Mouse (Mus musculus): ENCODE data around the gene Tcf7l1. TPM values are rescaled to one million over a fixed set of nuclear protein-coding genes. Genes with fewer than 3 reads are reported as not detected.

Tcf7l1 gene
- polyA plus RNA-seq, 1 experiment from 2014 or later = 37.1 TPM

DNA sequence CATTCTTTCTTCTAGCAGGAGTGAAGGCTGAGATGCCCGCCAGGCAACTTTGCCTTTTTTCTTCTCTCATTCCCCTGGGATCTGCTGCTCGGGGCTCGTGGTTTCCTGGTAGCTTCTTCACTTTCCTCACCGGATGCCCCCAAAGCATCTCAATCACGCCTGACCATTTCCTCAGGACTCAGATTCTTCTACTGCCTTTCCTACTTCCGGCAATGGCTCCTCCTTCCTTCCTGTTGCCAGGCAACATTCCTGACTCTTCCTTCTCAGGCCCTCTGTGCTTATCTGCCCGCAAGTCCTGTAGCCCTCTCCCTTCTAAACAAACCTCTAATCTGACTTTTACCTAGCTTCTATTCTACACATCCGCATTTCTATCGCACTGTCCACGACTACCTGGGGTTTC is 98.5 kb downstream of the Tcf7l1 start:
- 60% methylated on average over 10 of the region's 10 CpGs for WGBS
- Histone ChIP-seq H3K27me3 (replicated peaks; ENCODE audit: low read depth, poor library complexity, severe bottlenecking) (no peaks in the 10 kb centered on the region), H3K4me3 (no peak overlapping the region), H3K4me1 (peaks cover 82% of the 10 kb centered on the region), H3K27ac (replicated peaks) (peak overlapping the region; percentile 48; the same call in 1 of the 2 replicates), H3K9me3 (no peaks in the 10 kb centered on the region), H3K36me3 (replicated peaks) (peaks cover 16% of the 10 kb centered on the region; the same call in 1 of the 2 replicates)
- no peak for DNase-seq (ENCODE audit: low spot score)

DNA sequence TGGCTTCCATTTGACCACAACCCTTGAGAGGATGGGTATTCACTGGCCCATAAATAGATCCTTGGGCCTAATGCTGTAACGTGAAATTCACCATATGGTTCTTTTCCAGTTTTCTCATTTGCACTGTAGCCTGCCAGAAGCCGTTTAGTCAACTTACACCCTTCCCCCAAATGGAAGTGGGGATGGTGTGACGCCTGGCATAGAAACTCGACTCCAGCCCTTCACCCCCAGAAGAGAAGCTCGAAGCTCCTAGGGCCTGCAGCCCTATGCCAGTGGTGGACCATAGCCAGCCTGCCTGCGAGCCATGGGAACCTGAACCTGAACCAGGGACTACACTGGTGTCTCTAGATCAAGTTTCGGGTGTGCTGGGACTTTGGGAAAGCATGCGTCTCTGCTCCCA is 99.1 kb downstream of the Tcf7l1 start:
- H3K27me3 ChIP-seq (replicated peaks; ENCODE audit: low read depth, poor library complexity, severe bottlenecking) = no peaks in the 10 kb centered on the region
- H3K9me3 ChIP-seq = no peaks in the 10 kb centered on the region
- H3K4me3 ChIP-seq = no peak overlapping the region
- peak overlapping the region; percentile 48; the same call in 1 of the 2 replicates for H3K27ac ChIP-seq (replicated peaks)
- 82% methylated on average over 8 of the region's 8 CpGs for whole genome bisulfite sequencing
- peaks cover 82% of the 10 kb centered on the region for H3K4me1 ChIP-seq
- DNase-seq (ENCODE audit: low spot score) = no peak
- H3K36me3 ChIP-seq (replicated peaks) = peaks cover 16% of the 10 kb centered on the region; the same call in 1 of the 2 replicates

DNA sequence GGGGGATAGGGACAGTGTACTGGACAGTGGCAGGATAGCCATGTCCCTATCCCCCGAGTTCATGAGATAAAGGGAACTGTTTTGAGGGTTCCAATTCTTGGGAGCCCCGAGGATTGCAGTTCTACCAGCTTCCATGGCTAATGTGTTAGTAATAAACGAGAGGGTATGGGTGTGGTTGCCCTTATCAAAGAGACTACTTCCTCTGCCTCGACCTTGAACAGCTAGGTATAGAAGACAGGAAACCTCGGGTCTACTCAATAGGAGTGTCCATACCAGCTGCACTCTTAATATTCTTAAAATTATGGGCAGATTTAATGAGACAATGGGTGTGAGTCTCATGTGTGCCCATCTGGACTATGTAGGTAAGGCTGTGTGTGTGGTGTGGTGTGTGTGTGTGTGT is 100.0 kb downstream of the Tcf7l1 start:
- Histone ChIP-seq H3K27me3 (replicated peaks; ENCODE audit: low read depth, poor library complexity, severe bottlenecking) (no peaks in the 10 kb centered on the region), H3K9me3 (no peaks in the 10 kb centered on the region), H3K4me1 (peaks cover 82% of the 10 kb centered on the region), H3K4me3 (no peak overlapping the region), H3K36me3 (replicated peaks) (peaks cover 20% of the 10 kb centered on the region; the same call in 1 of the 2 replicates), H3K27ac (replicated peaks) (no peak overlapping the region)
- 88% methylated on average over 5 of the region's 5 CpGs for WGBS
- DNase-seq (ENCODE audit: low spot score) = no peak

DNA sequence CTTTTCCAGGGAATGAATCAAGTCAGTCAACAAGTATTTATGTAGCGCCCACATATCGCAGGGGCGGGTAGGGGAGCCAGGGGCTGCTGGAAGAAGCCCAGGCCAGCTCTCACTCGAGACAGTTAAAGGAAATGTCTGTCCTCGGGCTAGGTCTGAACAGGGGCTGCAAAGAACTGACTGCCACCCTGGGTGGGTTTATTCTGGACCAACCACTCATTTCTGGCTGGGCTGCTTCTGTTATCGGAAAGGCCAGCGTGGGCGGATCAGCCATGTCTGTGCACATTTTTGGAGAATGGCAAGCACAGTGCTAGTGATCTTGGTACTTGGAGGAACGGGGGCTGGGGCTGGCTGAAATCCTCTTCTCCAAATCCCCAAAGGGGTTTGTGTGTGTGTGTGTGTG is 103.9 kb downstream of the Tcf7l1 start:
- 70% methylated on average over 9 of the region's 9 CpGs for WGBS
- Histone ChIP-seq H3K9me3 (no peaks in the 10 kb centered on the region), H3K36me3 (replicated peaks) (peaks cover 14% of the 10 kb centered on the region; the same call in 1 of the 2 replicates), H3K27ac (replicated peaks) (peak overlapping the region; percentile 52), H3K4me1 (peaks cover 67% of the 10 kb centered on the region), H3K4me3 (no peak overlapping the region), H3K27me3 (replicated peaks; ENCODE audit: low read depth, poor library complexity, severe bottlenecking) (no peaks in the 10 kb centered on the region)
- no peak for DNase-seq (ENCODE audit: low spot score)

DNA sequence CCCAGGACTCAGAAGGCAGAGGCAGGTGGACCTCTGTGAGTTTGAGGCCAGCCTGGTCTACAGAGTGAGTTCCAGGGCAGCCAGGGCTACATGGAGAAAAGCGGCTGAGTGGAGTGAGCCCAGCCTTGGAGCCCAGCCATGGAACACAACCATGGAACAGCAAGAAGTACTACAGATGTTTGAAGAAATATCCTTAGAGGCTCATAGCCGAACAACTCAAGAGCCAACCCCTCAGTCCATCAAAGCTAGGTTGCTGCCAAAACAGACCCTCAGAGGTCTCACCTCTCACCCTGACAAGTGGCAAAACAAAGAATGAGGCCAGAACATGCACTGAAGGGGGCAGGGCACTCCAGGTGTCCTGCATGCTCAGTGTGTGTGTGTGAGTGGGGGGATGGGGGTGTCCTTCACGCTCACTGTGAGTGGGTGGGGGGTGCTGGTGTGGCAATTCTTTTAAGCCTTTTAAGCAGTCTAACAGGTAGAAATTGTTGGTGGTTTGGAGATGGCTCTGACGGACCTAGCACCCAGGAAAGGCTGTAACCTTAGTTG is 104.7 kb downstream of the Tcf7l1 start:
- Histone ChIP-seq H3K4me3 (no peak overlapping the region), H3K9me3 (no peaks in the 10 kb centered on the region), H3K27ac (replicated peaks) (peak overlapping the region; percentile 24; the same call in 1 of the 2 replicates), H3K36me3 (replicated peaks) (peaks cover 11% of the 10 kb centered on the region; the same call in 1 of the 2 replicates), H3K4me1 (peaks cover 67% of the 10 kb centered on the region), H3K27me3 (replicated peaks; ENCODE audit: low read depth, poor library complexity, severe bottlenecking) (no peaks in the 10 kb centered on the region)
- WGBS = 63% methylated on average over 4 of the region's 4 CpGs
- no peak for DNase-seq (ENCODE audit: low spot score)

DNA sequence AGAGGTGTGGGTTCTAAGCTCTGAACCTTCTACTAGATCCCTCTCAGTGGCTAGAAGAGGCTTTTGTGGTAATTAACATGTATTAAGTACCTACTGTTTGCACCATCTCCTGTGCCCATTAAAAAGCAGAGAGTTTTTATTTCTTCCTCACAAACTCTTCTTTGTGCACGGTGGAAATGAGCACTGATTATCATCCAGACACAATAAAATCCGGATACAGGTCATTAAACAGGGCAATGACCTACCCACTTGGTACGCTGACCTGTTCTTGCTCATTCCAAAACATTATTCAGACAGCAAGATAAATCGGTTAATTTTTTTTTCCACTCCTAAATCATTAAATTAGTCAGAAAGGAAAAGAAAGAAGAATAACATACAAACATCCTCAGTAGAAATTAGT is 106.8 kb downstream of the Tcf7l1 start:
- H3K36me3 ChIP-seq (replicated peaks) = 0 out of 2 replicates have a peak, but pooled peaks cover 4% of the 10 kb centered on the region
- H3K9me3 ChIP-seq = no peaks in the 10 kb centered on the region
- peak overlapping the region; percentile 5; the same call in 1 of the 2 replicates for H3K27ac ChIP-seq (replicated peaks)
- H3K4me1 ChIP-seq = peaks cover 81% of the 10 kb centered on the region
- H3K27me3 ChIP-seq (replicated peaks; ENCODE audit: low read depth, poor library complexity, severe bottlenecking) = no peaks in the 10 kb centered on the region
- no peak overlapping the region for H3K4me3 ChIP-seq
- no peak for DNase-seq (ENCODE audit: low spot score)
- whole genome bisulfite sequencing = 53% methylated on average over 4 of the region's 4 CpGs

DNA sequence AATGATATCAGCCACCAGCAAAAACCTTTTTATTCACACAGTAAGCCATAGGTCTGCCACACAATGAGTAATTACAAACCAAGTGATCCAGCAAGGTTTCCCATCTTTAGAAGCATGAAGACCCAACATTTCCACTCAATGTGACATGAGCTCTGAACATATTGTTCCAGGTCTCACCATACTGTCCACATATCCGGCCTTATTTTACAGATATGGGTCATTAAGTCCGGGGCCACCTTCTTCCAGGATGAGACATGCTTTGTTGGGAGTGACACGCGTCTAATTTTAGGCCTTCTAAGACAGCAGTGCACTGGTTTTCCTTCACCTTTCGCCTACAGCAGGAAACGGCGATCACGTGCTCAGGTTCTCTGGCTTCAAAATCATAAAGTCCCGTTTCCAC is 108.1 kb downstream of the Tcf7l1 start:
- H3K36me3 ChIP-seq (replicated peaks) = 0 out of 2 replicates have a peak, but pooled peaks cover 4% of the 10 kb centered on the region
- no peaks in the 10 kb centered on the region for H3K27me3 ChIP-seq (replicated peaks; ENCODE audit: low read depth, poor library complexity, severe bottlenecking)
- H3K27ac ChIP-seq (replicated peaks) = no peak overlapping the region
- no peaks in the 10 kb centered on the region for H3K9me3 ChIP-seq
- peaks cover 82% of the 10 kb centered on the region for H3K4me1 ChIP-seq
- H3K4me3 ChIP-seq = no peak overlapping the region
- 95% methylated on average over 9 of the region's 9 CpGs for WGBS
- no peak for DNase-seq (ENCODE audit: low spot score)

DNA sequence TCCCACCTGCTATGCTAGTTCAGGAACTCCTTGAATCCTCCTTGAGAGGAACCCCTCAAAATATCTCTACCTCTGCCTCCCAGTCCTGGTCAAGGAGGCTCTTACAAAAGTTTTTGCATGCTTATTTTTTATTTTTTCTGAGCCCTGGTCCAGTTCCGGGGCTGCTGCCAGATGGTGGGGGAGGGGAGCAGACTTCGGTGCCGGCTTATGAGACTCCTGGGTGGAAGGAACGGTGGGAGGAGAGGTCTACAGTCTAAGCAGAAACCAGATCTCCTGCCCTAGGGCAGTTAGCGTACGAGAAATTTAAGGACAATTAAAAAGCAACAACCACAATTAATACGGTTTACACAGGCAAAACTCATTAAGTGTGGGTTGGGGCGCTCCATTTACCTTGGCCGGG is 110.4 kb downstream of the Tcf7l1 start:
- DNase-seq (ENCODE audit: low spot score) = peak; percentile 50
- no peaks in the 10 kb centered on the region for H3K9me3 ChIP-seq
- no peaks in the 10 kb centered on the region for H3K27me3 ChIP-seq (replicated peaks; ENCODE audit: low read depth, poor library complexity, severe bottlenecking)
- H3K4me1 ChIP-seq = peaks cover 81% of the 10 kb centered on the region
- 12% methylated on average over 9 of the region's 9 CpGs for WGBS
- no peaks in the 10 kb centered on the region for H3K36me3 ChIP-seq (replicated peaks)
- H3K27ac ChIP-seq (replicated peaks) = peak overlapping the region; percentile 89
- H3K4me3 ChIP-seq = peak overlapping the region; percentile 49; the same call in 1 of the 2 replicates

DNA sequence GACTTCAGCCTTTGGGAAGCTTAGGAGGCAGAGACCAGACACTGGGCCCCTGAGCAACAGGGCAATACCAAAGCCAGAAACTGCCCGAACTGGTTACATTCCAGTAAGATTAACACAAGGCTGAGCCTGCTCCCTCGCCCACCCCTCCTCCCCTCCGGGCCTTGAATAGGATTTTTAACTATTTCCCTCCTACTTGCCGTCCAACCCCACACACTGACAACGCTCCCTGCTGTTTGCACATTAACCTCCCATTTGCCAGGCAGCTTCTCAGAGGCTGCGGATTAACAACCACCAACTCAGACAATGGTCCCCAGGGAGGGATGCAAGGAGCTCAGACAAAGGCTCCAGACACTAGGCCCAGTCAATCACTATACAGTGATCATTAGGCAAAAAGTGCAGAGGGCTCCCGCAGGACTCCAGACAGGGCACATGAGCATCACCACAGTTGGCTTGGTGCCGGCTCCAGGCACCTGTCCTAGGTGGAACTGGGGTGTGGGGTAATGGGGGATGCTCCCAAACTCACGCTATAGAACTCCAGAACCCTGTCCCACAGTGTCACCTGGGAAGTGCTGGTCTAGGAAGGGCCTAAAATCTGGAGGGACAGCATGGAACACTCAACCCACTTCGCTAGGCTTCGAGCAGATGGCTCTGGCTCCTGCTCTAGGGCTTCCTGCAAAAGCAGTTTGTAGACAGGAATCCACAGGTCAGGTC is 111.4 kb downstream of the Tcf7l1 start:
- H3K27ac ChIP-seq (replicated peaks) = peak overlapping the region; percentile 89
- peak overlapping the region; percentile 49 for H3K4me3 ChIP-seq
- H3K4me1 ChIP-seq = peaks cover 84% of the 10 kb centered on the region
- peak; percentile 86 for DNase-seq (ENCODE audit: low spot score)
- no peaks in the 10 kb centered on the region for H3K36me3 ChIP-seq (replicated peaks)
- 6% methylated on average over 11 of the region's 11 CpGs for WGBS
- no peaks in the 10 kb centered on the region for H3K9me3 ChIP-seq
- H3K27me3 ChIP-seq (replicated peaks; ENCODE audit: low read depth, poor library complexity, severe bottlenecking) = no peaks in the 10 kb centered on the region

DNA sequence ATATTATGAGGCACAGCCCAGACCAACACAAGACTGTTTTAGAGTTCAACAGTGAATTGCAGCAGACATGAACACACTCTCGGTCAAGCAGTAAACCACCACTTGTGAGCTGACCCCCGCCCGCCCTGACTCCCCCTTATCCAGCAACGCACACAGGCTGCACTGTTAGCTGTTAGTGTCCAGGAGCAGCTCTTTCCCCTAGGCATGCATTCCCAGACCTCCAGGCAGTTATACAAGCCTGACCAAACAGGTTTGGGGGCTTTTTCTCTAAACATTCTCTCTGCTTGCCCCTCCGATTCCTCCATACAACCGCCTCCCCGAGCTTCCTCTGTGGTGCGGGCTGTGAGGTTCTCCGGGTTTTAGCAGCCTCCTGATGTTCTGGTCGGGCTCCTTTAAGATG is 112.0 kb downstream of the Tcf7l1 start:
- no peaks in the 10 kb centered on the region for H3K27me3 ChIP-seq (replicated peaks; ENCODE audit: low read depth, poor library complexity, severe bottlenecking)

DNA sequence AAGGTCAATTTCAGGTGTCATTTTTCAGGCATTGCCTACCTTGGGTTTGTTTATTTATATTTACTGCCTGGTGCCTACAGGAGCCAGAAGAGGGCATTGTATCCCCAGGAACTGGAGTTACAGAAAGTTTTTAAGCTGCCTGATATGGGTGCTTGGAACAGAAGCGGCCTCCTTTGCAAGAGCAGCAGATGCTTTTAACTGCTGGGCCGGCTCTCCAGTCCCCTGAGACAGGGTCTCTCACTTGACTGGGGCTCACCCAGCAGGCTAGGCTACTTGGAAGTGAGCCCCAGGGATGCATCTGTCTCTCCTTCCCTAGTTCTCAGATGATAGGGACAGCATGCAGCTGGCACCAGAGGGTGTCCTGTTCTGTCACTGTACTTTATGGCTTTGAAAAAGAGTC is 112.7 kb downstream of the Tcf7l1 start:
- 37% methylated on average over 2 of the region's 2 CpGs for WGBS

More for the DNA sequence above, 112.0 kb downstream of the Tcf7l1 start:
- Histone ChIP-seq H3K4me1 (peaks cover 84% of the 10 kb centered on the region), H3K27ac (replicated peaks) (peak overlapping the region; percentile 89), H3K9me3 (no peaks in the 10 kb centered on the region), H3K36me3 (replicated peaks) (no peaks in the 10 kb centered on the region), H3K4me3 (peak overlapping the region; percentile 49)
- DNase-seq (ENCODE audit: low spot score) = no peak
- 4% methylated on average over 10 of the region's 10 CpGs for WGBS

DNA sequence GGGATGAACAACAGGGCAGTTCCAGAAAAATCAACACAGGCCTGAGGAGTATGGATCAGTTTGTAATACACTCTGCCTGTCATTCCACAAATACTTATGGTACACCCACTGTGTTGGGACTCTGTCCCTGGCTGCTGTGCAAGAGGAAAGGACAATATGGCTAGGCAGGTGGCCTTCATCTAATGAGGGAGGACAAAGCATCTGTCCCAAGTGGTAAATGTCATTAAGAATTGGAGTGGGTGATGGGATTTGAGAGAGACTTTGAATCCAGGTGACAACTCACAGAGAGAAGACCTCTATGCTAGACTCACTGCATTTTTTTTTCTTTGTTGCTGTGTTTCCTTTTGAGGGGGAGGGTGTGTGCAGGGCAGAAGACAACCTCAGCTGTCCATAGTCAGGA is 115.3 kb downstream of the Tcf7l1 start:
- peaks cover 6% of the 10 kb centered on the region; the same call in 1 of the 2 replicates for H3K36me3 ChIP-seq (replicated peaks)
- H3K27ac ChIP-seq (replicated peaks) = peak overlapping the region; percentile 45
- peaks cover 79% of the 10 kb centered on the region for H3K4me1 ChIP-seq
- H3K4me3 ChIP-seq = no peak overlapping the region
- H3K9me3 ChIP-seq = no peaks in the 10 kb centered on the region
- DNase-seq (ENCODE audit: low spot score) = no peak
- H3K27me3 ChIP-seq (replicated peaks; ENCODE audit: low read depth, poor library complexity, severe bottlenecking) = no peaks in the 10 kb centered on the region

More for the DNA sequence above, 112.7 kb downstream of the Tcf7l1 start:
- Histone ChIP-seq H3K27ac (replicated peaks) (peak overlapping the region; percentile 89), H3K4me3 (peak overlapping the region; percentile 49), H3K4me1 (peaks cover 84% of the 10 kb centered on the region), H3K36me3 (replicated peaks) (no peaks in the 10 kb centered on the region), H3K27me3 (replicated peaks; ENCODE audit: low read depth, poor library complexity, severe bottlenecking) (no peaks in the 10 kb centered on the region), H3K9me3 (no peaks in the 10 kb centered on the region)
- peak; percentile 37 for DNase-seq (ENCODE audit: low spot score)

DNA sequence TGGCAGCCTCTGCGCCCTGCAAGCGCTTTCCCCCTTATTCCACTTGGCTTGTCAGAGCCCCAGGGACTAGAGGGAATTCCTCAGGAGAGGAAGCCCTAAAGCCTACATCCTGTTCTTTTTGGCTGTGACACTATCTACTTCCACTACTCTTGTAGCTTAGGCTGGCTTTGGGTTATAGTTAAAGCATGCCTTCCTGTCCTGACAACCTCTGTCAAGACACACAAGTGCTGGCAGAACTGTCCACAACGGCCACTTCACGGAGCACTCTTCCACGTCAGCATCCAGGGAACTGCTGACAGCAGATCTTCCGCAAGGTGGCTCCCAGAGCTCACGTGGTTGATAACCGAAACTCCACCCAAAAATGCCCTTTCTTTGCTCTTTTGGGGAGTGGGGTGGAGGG is 117.9 kb downstream of the Tcf7l1 start:
- peaks cover 64% of the 10 kb centered on the region for H3K4me1 ChIP-seq
- 77% methylated on average over 8 of the region's 8 CpGs for WGBS
- DNase-seq (ENCODE audit: low spot score) = no peak

More for the DNA sequence above, 117.9 kb downstream of the Tcf7l1 start:
- Histone ChIP-seq H3K36me3 (replicated peaks) (peaks cover 6% of the 10 kb centered on the region; the same call in 1 of the 2 replicates), H3K27ac (replicated peaks) (no peak overlapping the region), H3K4me3 (no peak overlapping the region), H3K9me3 (no peaks in the 10 kb centered on the region), H3K27me3 (replicated peaks; ENCODE audit: low read depth, poor library complexity, severe bottlenecking) (no peaks in the 10 kb centered on the region)
